Mouse (Mus musculus) testis, adult 2 months (tissue): ENCODE results near the gene Mgp. TPM values are rescaled to one million over a fixed set of nuclear protein-coding genes. Genes with fewer than 3 reads are reported as not detected.

ENCODE experiments used
- H3K27ac ChIP-seq: fragments of 200-500 bp; 2 replicates; pipeline ENCODE4 v1.5.1; 2012; ENCODE audit warnings: low read depth, low read length; ENCODE audit not compliant: control insufficient read depth, insufficient read depth
- H3K27me3 ChIP-seq: fragments of 200-500 bp; 2 replicates; pipeline ENCODE4 v1.6.1; 2012; ENCODE audit warnings: mild to moderate bottlenecking, low read length, moderate library complexity; ENCODE audit not compliant: control insufficient read depth, insufficient read depth
- H3K36me3 ChIP-seq: fragments of 200-500 bp; 2 replicates; pipeline ENCODE4 v1.6.1; 2012; ENCODE audit warnings: mild to moderate bottlenecking, low read length; ENCODE audit not compliant: control insufficient read depth, insufficient read depth
- H3K4me1 ChIP-seq: fragments of 200-500 bp; 2 replicates; pipeline ENCODE4 v1.6.1; 2012; ENCODE audit warnings: low read length; ENCODE audit not compliant: control insufficient read depth, insufficient read depth
- H3K4me3 ChIP-seq: fragments of 200-500 bp; 2 replicates; pipeline ENCODE4 v1.5.1; 2012; ENCODE audit warnings: low read depth, mild to moderate bottlenecking, low read length, moderate library complexity, mixed read lengths; ENCODE audit not compliant: control insufficient read depth
- CTCF ChIP-seq: fragments of 200-500 bp; IDR thresholded peaks from 2 replicates; pipeline ENCODE4 v1.5.1; 2012; ENCODE audit warnings: low read depth, mild to moderate bottlenecking, inconsistent platforms, low read length, moderate library complexity; ENCODE audit not compliant: control insufficient read depth, insufficient read depth, insufficient replicate concordance
- POLR2A ChIP-seq: fragments of 200-500 bp; IDR thresholded peaks from 2 replicates; pipeline ENCODE4 v1.6.1; 2012; ENCODE audit warnings: low read depth, mild to moderate bottlenecking, inconsistent platforms, low read length, moderate library complexity; ENCODE audit not compliant: control insufficient read depth
- polyA plus RNA-seq: library from polyadenylated mRNA; depleted of rRNA; stranded (reverse); fragments of >200 nt; gene quantifications from 2 replicates; pipeline ENCODE4 v1.2.3, GENCODE M21; 2012; rRNA removed

The Mgp gene
- 51.0 and 80.5 TPM in 2 replicates for polyA plus RNA-seq

GRCm38 (mm10) chr6:136875670-136876069 is at the start of gene Mgp:
TSS of gene Mgp (minus strand) at chr6:136875823.
- H3K4me3 ChIP-seq = peak within 1 kb of the TSS; percentile 48
- no peaks in the 10 kb centered on the region for H3K27me3 ChIP-seq
- peak; percentile 45; the same call in 1 of the 2 replicates for TF ChIP-seq POLR2A
- no peak for TF ChIP-seq CTCF
- H3K4me1 ChIP-seq = no peaks in the 10 kb centered on the region
- 0 out of 2 replicates have a peak within 1 kb of the TSS, but pooled peaks have one; percentile 25 for H3K27ac ChIP-seq
- H3K36me3 ChIP-seq = no peaks in the 10 kb centered on the region

GRCm38 (mm10) chr6:136925049-136925448 is 49.4 kb upstream of the Mgp start:
- Histone ChIP-seq H3K27ac (no peak overlapping the region), H3K4me3 (no peak overlapping the region), H3K36me3 (no peaks in the 10 kb centered on the region), H3K27me3 (no peaks in the 10 kb centered on the region), H3K4me1 (no peaks in the 10 kb centered on the region)
- TF ChIP-seq CTCF (no peak), POLR2A (no peak)

- H3K4me3 ChIP-seq = no peak within 1 kb of the TSS
- H3K4me1 ChIP-seq = no peaks in the 10 kb centered on the region
- no peaks in the 10 kb centered on the region for H3K27me3 ChIP-seq
- TF ChIP-seq POLR2A (no peak), CTCF (no peak)
- no peaks in the 10 kb centered on the region for H3K36me3 ChIP-seq
- H3K27ac ChIP-seq = no peak within 1 kb of the TSS
These were observed 47.9 kb upstream of the Mgp start, which contains the start of gene Pde6h for GRCm38 (mm10) chr6:136923532-136923931. TSS of gene Pde6h (plus strand) at chr6:136923832.

- H3K27me3 ChIP-seq = no peaks in the 10 kb centered on the region
- no peaks in the 10 kb centered on the region for H3K36me3 ChIP-seq
- no peaks in the 10 kb centered on the region for H3K4me1 ChIP-seq
- TF ChIP-seq POLR2A (no peak), CTCF (no peak)
- H3K27ac ChIP-seq = no peak overlapping the region
- no peak overlapping the region for H3K4me3 ChIP-seq
These were observed 47.2 kb upstream of the Mgp start for GRCm38 (mm10) chr6:136922871-136923270.

- TF ChIP-seq CTCF = no peak
- TF ChIP-seq POLR2A = no peak
- no peaks in the 10 kb centered on the region for H3K4me1 ChIP-seq
- H3K36me3 ChIP-seq = no peaks in the 10 kb centered on the region
- H3K27ac ChIP-seq = no peak within 1 kb of the TSS
- H3K27me3 ChIP-seq = no peaks in the 10 kb centered on the region
- no peak within 1 kb of the TSS for H3K4me3 ChIP-seq
These were observed 46.5 kb upstream of the Mgp start, which contains the start of gene Erp27 for GRCm38 (mm10) chr6:136922080-136922479. TSS of gene Erp27 (minus strand) at chr6:136922180.

GRCm38 (mm10) chr6:136921601-136922000 is 46.0 kb upstream of the Mgp start:
- no peaks in the 10 kb centered on the region for H3K27me3 ChIP-seq
- H3K27ac ChIP-seq = no peak overlapping the region
- no peak for TF ChIP-seq CTCF
- TF ChIP-seq POLR2A = no peak
- H3K4me3 ChIP-seq = no peak overlapping the region
- H3K4me1 ChIP-seq = no peaks in the 10 kb centered on the region
- H3K36me3 ChIP-seq = no peaks in the 10 kb centered on the region

- TF ChIP-seq CTCF (peak; percentile 9; the same call in 1 of the 2 replicates), POLR2A (no peak)
- H3K27ac ChIP-seq = no peak overlapping the region
- no peaks in the 10 kb centered on the region for H3K27me3 ChIP-seq
These were observed 45.0 kb upstream of the Mgp start for GRCm38 (mm10) chr6:136920320-136921257.

More at GRCm38 (mm10) chr6:136920320-136921257, 45.0 kb upstream of the Mgp start:
- no peak overlapping the region for H3K4me3 ChIP-seq
- H3K36me3 ChIP-seq = no peaks in the 10 kb centered on the region
- H3K4me1 ChIP-seq = no peaks in the 10 kb centered on the region
